14 mouse cellular contexts compared by ENCODE assay signal in genomic region chr8:70583476-70584387, GRCm38 (mm10). TPM values are rescaled to one million over a fixed set of nuclear protein-coding genes. Genes with fewer than 3 reads are reported as not detected.
DNase-seq lines count a peak whose midpoint lies in the region; ATAC-seq and TF ChIP-seq lines count a peak whose summit lies in the region.
"Had no signal": no experiment of that assay in that cellular context is flagged by ENCODE, and none has a peak within 500 bp of the region (broad histone marks: within the 10 kb centered on the region; RNA-seq: fewer than 3 reads in every experiment).

No protein-coding gene starts in this region.

- H3K4me1 ChIP-seq in forebrain, embryonic 16.5 days (replicated peaks; ENCODE audit: control insufficient read depth, insufficient read depth, low read length), result no peaks in the 10 kb centered on the region
- no peaks in the 10 kb centered on the region for H3K4me1 ChIP-seq in forebrain, embryonic 14.5 days (ENCODE audit: control insufficient read depth, insufficient read depth, low read length)
- H3K4me1 ChIP-seq in hindbrain, embryonic 16.5 days (ENCODE audit: control insufficient read depth, insufficient read depth, low read depth, low read length), result no peaks in the 10 kb centered on the region
- no peaks in the 10 kb centered on the region for H3K4me1 ChIP-seq in hindbrain, embryonic 12.5 days
- no peaks in the 10 kb centered on the region for H3K4me1 ChIP-seq in ES-Bruce4 (ENCODE audit: control insufficient read depth, insufficient read depth, low read length)
- H3K4me1 ChIP-seq in cerebellum, adult 2 months (ENCODE audit: control insufficient read depth, insufficient read depth, low read length), result peaks cover 22% of the 10 kb centered on the region
- H3K4me1 ChIP-seq: embryonic facial prominence, embryonic 12.5 days had no signal

- H3K9ac ChIP-seq in forebrain, embryonic 16.5 days (replicated peaks; ENCODE audit: low read depth, low read length), result no peak overlapping the region
- no peak overlapping the region for H3K9ac ChIP-seq in forebrain, embryonic 14.5 days (ENCODE audit: low read length)
- no peak overlapping the region for H3K9ac ChIP-seq in hindbrain, embryonic 16.5 days (ENCODE audit: low read depth, low read length)
- no peak overlapping the region for H3K9ac ChIP-seq in hindbrain, embryonic 12.5 days
- no peak overlapping the region for H3K9ac ChIP-seq in ES-Bruce4 (ENCODE audit: low read depth, poor library complexity, severe bottlenecking)
- H3K9ac ChIP-seq: embryonic facial prominence, embryonic 12.5 days; liver, embryonic 14.5 days had no signal

- no peaks in the 10 kb centered on the region for H3K27me3 ChIP-seq in forebrain, embryonic 16.5 days (replicated peaks; ENCODE audit: control insufficient read depth, insufficient read depth, low read length)
- no peaks in the 10 kb centered on the region for H3K27me3 ChIP-seq in forebrain, embryonic 14.5 days (replicated peaks; ENCODE audit: control insufficient read depth, insufficient read depth, low read length)
- H3K27me3 ChIP-seq in hindbrain, embryonic 16.5 days (replicated peaks; ENCODE audit: control insufficient read depth, insufficient read depth, low read length), result no peaks in the 10 kb centered on the region
- no peaks in the 10 kb centered on the region for H3K27me3 ChIP-seq in hindbrain, embryonic 12.5 days
- H3K27me3 ChIP-seq in ES-Bruce4 (ENCODE audit: control insufficient read depth, insufficient read depth, low read length, poor library complexity, severe bottlenecking), result no peaks in the 10 kb centered on the region
- no peaks in the 10 kb centered on the region for H3K27me3 ChIP-seq in cerebellum, adult 2 months (ENCODE audit: control insufficient read depth, insufficient read depth, low read length)
- H3K27me3 ChIP-seq: embryonic facial prominence, embryonic 12.5 days had no signal

- H3K9me3 ChIP-seq in forebrain, embryonic 16.5 days (ENCODE audit: control insufficient read depth, low read length), result no peaks in the 10 kb centered on the region
- H3K9me3 ChIP-seq in forebrain, embryonic 14.5 days (replicated peaks; ENCODE audit: control insufficient read depth, low read length), result no peaks in the 10 kb centered on the region
- H3K9me3 ChIP-seq in hindbrain, embryonic 16.5 days (ENCODE audit: control insufficient read depth, low read length), result no peaks in the 10 kb centered on the region
- H3K9me3 ChIP-seq in hindbrain, embryonic 12.5 days (replicated peaks), result no peaks in the 10 kb centered on the region
- no peaks in the 10 kb centered on the region for H3K9me3 ChIP-seq in ES-Bruce4 (replicated peaks; ENCODE audit: control insufficient read depth, insufficient read depth, low read length, poor library complexity, severe bottlenecking)
- H3K9me3 ChIP-seq: embryonic facial prominence, embryonic 12.5 days had no signal

- H3K36me3 ChIP-seq in forebrain, embryonic 16.5 days (ENCODE audit: control insufficient read depth, insufficient read depth), result peaks cover 19% of the 10 kb centered on the region
- peaks cover 85% of the 10 kb centered on the region for H3K36me3 ChIP-seq in forebrain, embryonic 14.5 days (ENCODE audit: control insufficient read depth, insufficient read depth, low read length)
- H3K36me3 ChIP-seq in hindbrain, embryonic 16.5 days (ENCODE audit: control insufficient read depth, insufficient read depth, low read length), result peaks cover 38% of the 10 kb centered on the region
- H3K36me3 ChIP-seq in hindbrain, embryonic 12.5 days, result peaks cover 89% of the 10 kb centered on the region
- H3K36me3 ChIP-seq in ES-Bruce4 (ENCODE audit: control insufficient read depth, insufficient read depth, low read length, poor library complexity, severe bottlenecking), result peaks cover 18% of the 10 kb centered on the region

- H3K4me3 ChIP-seq in forebrain, embryonic 16.5 days (replicated peaks; ENCODE audit: low read length), result no peak overlapping the region
- no peak overlapping the region for H3K4me3 ChIP-seq in forebrain, embryonic 14.5 days (ENCODE audit: low read depth, low read length)
- no peak overlapping the region for H3K4me3 ChIP-seq in hindbrain, embryonic 16.5 days (ENCODE audit: low read length)
- H3K4me3 ChIP-seq in hindbrain, embryonic 12.5 days, result no peak overlapping the region
- H3K4me3 ChIP-seq in ES-Bruce4 (ENCODE audit: low read depth, low read length), result no peak overlapping the region
- no peak overlapping the region for H3K4me3 ChIP-seq in cerebellum, adult 2 months (replicated peaks; ENCODE audit: insufficient read depth, low read depth, low read length)
- H3K4me3 ChIP-seq: embryonic facial prominence, embryonic 12.5 days had no signal

- H3K27ac ChIP-seq in forebrain, embryonic 16.5 days (ENCODE audit: low read length), result no peak overlapping the region
- no peak overlapping the region for H3K27ac ChIP-seq in forebrain, embryonic 14.5 days (ENCODE audit: low read depth, low read length)
- no peak overlapping the region; the same call in 1 of the 2 replicates for H3K27ac ChIP-seq in hindbrain, embryonic 16.5 days (ENCODE audit: low read depth, low read length)
- H3K27ac ChIP-seq in hindbrain, embryonic 12.5 days, result no peak overlapping the region
- H3K27ac ChIP-seq in ES-Bruce4 (ENCODE audit: insufficient read depth, low read length), result peak overlapping the region; percentile 16; the same call in 1 of the 2 replicates
- peak overlapping the region; percentile 57 for H3K27ac ChIP-seq in cerebellum, adult 2 months (ENCODE audit: insufficient read depth, low read length)
- H3K27ac ChIP-seq: embryonic facial prominence, embryonic 12.5 days; liver, embryonic 14.5 days had no signal

- DNase-seq in forebrain, embryonic 14.5 days (ENCODE audit: low spot score), result no peak
- peak; percentile 80 to 86 for DNase-seq in cerebellum, adult 2 months
- DNase-seq in urinary bladder, postnatal 10 days (ENCODE audit: low spot score), result no peak
- DNase-seq: right cerebral cortex, adult 18-20 months; thymus, postnatal 36 days had no signal

- WGBS in forebrain, embryonic 16.5 days, result 83% methylated on average over 18 of the region's 18 CpGs
- whole genome bisulfite sequencing in forebrain, embryonic 14.5 days, result 86% methylated on average over 18 of the region's 18 CpGs
- 84% methylated on average over 18 of the region's 18 CpGs for WGBS in hindbrain, embryonic 16.5 days
- WGBS in hindbrain, embryonic 12.5 days, result 92% methylated on average over 18 of the region's 18 CpGs
- WGBS in cerebellum, adult 2 months, result 10% methylated on average over 18 of the region's 18 CpGs

- no peak for TF ChIP-seq CTCF in ES-Bruce4 (IDR thresholded peaks at IDR 0.05; ENCODE audit: low read depth, low read length)
- TF ChIP-seq CTCF in cerebellum, adult 2 months (IDR thresholded peaks at IDR 0.05; ENCODE audit: borderline replicate concordance, insufficient read depth, low read depth, low read length), result no peak

- no peak overlapping the region for H3K4me2 ChIP-seq in forebrain, embryonic 16.5 days (ENCODE audit: low read length)
- H3K4me2 ChIP-seq in forebrain, embryonic 14.5 days (ENCODE audit: low read length), result no peak overlapping the region
- no peak overlapping the region for H3K4me2 ChIP-seq in hindbrain, embryonic 16.5 days (ENCODE audit: low read length)
- no peak overlapping the region for H3K4me2 ChIP-seq in hindbrain, embryonic 12.5 days (replicated peaks)
- H3K4me2 ChIP-seq: embryonic facial prominence, embryonic 12.5 days had no signal

- TF ChIP-seq EP300 in ES-Bruce4 (IDR thresholded peaks at IDR 0.05; ENCODE audit: insufficient read depth, low read depth, low read length), result no peak

- peak; percentile 42; the same call in 1 of the 2 replicates for ATAC-seq in forebrain, embryonic 16.5 days
- no peak for ATAC-seq in forebrain, embryonic 14.5 days
- ATAC-seq in hindbrain, embryonic 16.5 days, result peak; percentile 35
- no peak for ATAC-seq in hindbrain, embryonic 12.5 days (ENCODE audit: low FRiP score)
- ATAC-seq in megakaryocyte, adult 5-6 weeks (ENCODE audit: poor library complexity, severe bottlenecking), result no peak

- TF ChIP-seq POLR2A in ES-Bruce4 (IDR thresholded peaks at IDR 0.05; ENCODE audit: insufficient read depth, low read length), result no peak
- no peak for TF ChIP-seq POLR2A in cerebellum, adult 2 months (IDR thresholded peaks at IDR 0.05; ENCODE audit: borderline replicate concordance, insufficient read depth, low read length)

RNA-seq across cellular contexts. Expression of gene Isyna1, which starts 10.4 kb away (rescaled TPM):
- polyA plus RNA-seq in forebrain, embryonic 16.5 days (2015; fragmentation: Nextera tagmentation; extraction: Ambion mirVana), result 116 and 141 TPM in 2 replicates
- polyA plus RNA-seq in forebrain, embryonic 14.5 days (2014; fragmentation: Nextera tagmentation; extraction: Ambion mirVana), result 59.0 and 75.1 TPM in 2 replicates
- polyA plus RNA-seq in hindbrain, embryonic 16.5 days (2015; fragmentation: Nextera tagmentation; extraction: Ambion mirVana), result 150 and 164 TPM in 2 replicates
- polyA plus RNA-seq in hindbrain, embryonic 12.5 days (2016; fragmentation: Nextera tagmentation; extraction: Ambion mirVana), result 128 and 138 TPM in 2 replicates
- 61.5 and 72.3 TPM in 2 replicates for polyA plus RNA-seq in ES-Bruce4 (2011; ENCODE audit: insufficient read depth, insufficient read length, low read depth, missing spikeins)
- 55.3 and 61.4 TPM in 2 replicates for polyA plus RNA-seq in cerebellum, adult 2 months (2012; rRNA removed)
- 11.8 and 11.9 TPM in 2 replicates for total RNA-seq in megakaryocyte, adult 5-6 weeks (2015)
- total RNA-seq in megakaryocyte, adult 5-6 weeks (2017), result 13.9 and 15.7 TPM in 2 replicates

RNA-seq across cellular contexts. Expression of gene Ssbp4, which starts 24.9 kb away (rescaled TPM):
- 100 and 121 TPM in 2 replicates for polyA plus RNA-seq in forebrain, embryonic 16.5 days (2015; fragmentation: Nextera tagmentation; extraction: Ambion mirVana)
- polyA plus RNA-seq in forebrain, embryonic 14.5 days (2014; fragmentation: Nextera tagmentation; extraction: Ambion mirVana), result 135 and 147 TPM in 2 replicates
- 148 and 157 TPM in 2 replicates for polyA plus RNA-seq in hindbrain, embryonic 16.5 days (2015; fragmentation: Nextera tagmentation; extraction: Ambion mirVana)
- polyA plus RNA-seq in hindbrain, embryonic 12.5 days (2016; fragmentation: Nextera tagmentation; extraction: Ambion mirVana), result 141 and 143 TPM in 2 replicates
- polyA plus RNA-seq in ES-Bruce4 (2011; ENCODE audit: insufficient read depth, insufficient read length, low read depth, missing spikeins), result 49.9 and 50.2 TPM in 2 replicates
- 172 and 181 TPM in 2 replicates for polyA plus RNA-seq in cerebellum, adult 2 months (2012; rRNA removed)
- total RNA-seq in megakaryocyte, adult 5-6 weeks (2015), result 35.7 and 38.2 TPM in 2 replicates
- total RNA-seq in megakaryocyte, adult 5-6 weeks (2017), result 61.3 and 76.1 TPM in 2 replicates

RNA-seq across cellular contexts. Expression of gene Lrrc25, which starts 32.2 kb away (rescaled TPM):
- polyA plus RNA-seq in forebrain, embryonic 16.5 days (2015; fragmentation: Nextera tagmentation; extraction: Ambion mirVana), result 0.61 and 1.1 TPM in 2 replicates
- 0.89 and 1.9 TPM in 2 replicates for polyA plus RNA-seq in forebrain, embryonic 14.5 days (2014; fragmentation: Nextera tagmentation; extraction: Ambion mirVana)
- 1.1 and 1.6 TPM in 2 replicates for polyA plus RNA-seq in hindbrain, embryonic 16.5 days (2015; fragmentation: Nextera tagmentation; extraction: Ambion mirVana)
- polyA plus RNA-seq in hindbrain, embryonic 12.5 days (2016; fragmentation: Nextera tagmentation; extraction: Ambion mirVana), result 0.79 and 1.1 TPM in 2 replicates
- not detected in 2 replicates for polyA plus RNA-seq in ES-Bruce4 (2011; ENCODE audit: insufficient read depth, insufficient read length, low read depth, missing spikeins)
- 0.30 and 0.33 TPM in 2 replicates for polyA plus RNA-seq in cerebellum, adult 2 months (2012; rRNA removed)
- 62.2 and 64.6 TPM in 2 replicates for total RNA-seq in megakaryocyte, adult 5-6 weeks (2015)
- total RNA-seq in megakaryocyte, adult 5-6 weeks (2017), result 29.3 and 33.8 TPM in 2 replicates
- polyA plus RNA-seq: C2C12 had no signal

RNA-seq across cellular contexts. Expression of gene Ell, which starts 44.5 kb away (rescaled TPM):
- polyA plus RNA-seq in forebrain, embryonic 16.5 days (2015; fragmentation: Nextera tagmentation; extraction: Ambion mirVana), result 17.1 and 18.9 TPM in 2 replicates
- polyA plus RNA-seq in forebrain, embryonic 14.5 days (2014; fragmentation: Nextera tagmentation; extraction: Ambion mirVana), result 15.1 TPM in 2 replicates
- 14.9 and 19.2 TPM in 2 replicates for polyA plus RNA-seq in hindbrain, embryonic 16.5 days (2015; fragmentation: Nextera tagmentation; extraction: Ambion mirVana)
- polyA plus RNA-seq in hindbrain, embryonic 12.5 days (2016; fragmentation: Nextera tagmentation; extraction: Ambion mirVana), result 19.0 and 19.4 TPM in 2 replicates
- 12.4 and 13.2 TPM in 2 replicates for polyA plus RNA-seq in ES-Bruce4 (2011; ENCODE audit: insufficient read depth, insufficient read length, low read depth, missing spikeins)
- polyA plus RNA-seq in cerebellum, adult 2 months (2012; rRNA removed), result 27.9 and 29.1 TPM in 2 replicates
- total RNA-seq in megakaryocyte, adult 5-6 weeks (2015), result 9.3 and 12.5 TPM in 2 replicates
- total RNA-seq in megakaryocyte, adult 5-6 weeks (2017), result 11.1 and 11.9 TPM in 2 replicates

RNA-seq across cellular contexts. Expression of gene Gdf15, which starts 48.5 kb away (rescaled TPM):
- polyA plus RNA-seq in forebrain, embryonic 16.5 days (2015; fragmentation: Nextera tagmentation; extraction: Ambion mirVana), result 0.20 TPM in 1 of 2 replicates, not detected in the other
- polyA plus RNA-seq in forebrain, embryonic 14.5 days (2014; fragmentation: Nextera tagmentation; extraction: Ambion mirVana), result 0.16 and 0.20 TPM in 2 replicates
- 0.11 and 0.48 TPM in 2 replicates for polyA plus RNA-seq in hindbrain, embryonic 16.5 days (2015; fragmentation: Nextera tagmentation; extraction: Ambion mirVana)
- polyA plus RNA-seq in hindbrain, embryonic 12.5 days (2016; fragmentation: Nextera tagmentation; extraction: Ambion mirVana), result 0.15 and 0.17 TPM in 2 replicates
- 1.9 and 2.1 TPM in 2 replicates for polyA plus RNA-seq in ES-Bruce4 (2011; ENCODE audit: insufficient read depth, insufficient read length, low read depth, missing spikeins)
- 0.28 and 0.51 TPM in 2 replicates for polyA plus RNA-seq in cerebellum, adult 2 months (2012; rRNA removed)
- total RNA-seq in megakaryocyte, adult 5-6 weeks (2015), result not detected in 2 replicates
- total RNA-seq in megakaryocyte, adult 5-6 weeks (2017), result not detected in 2 replicates
- total RNA-seq: layer of hippocampus, adult 18-20 months had no signal
- polyA plus RNA-seq: embryonic facial prominence, embryonic 12.5 days had no signal

Comparison
In these comparisons a context has a peak if more than half of its experiments do, and no peak if none do; other contexts are left out.
1. ATAC-seq: peak in forebrain, embryonic 16.5 days (single experiment) and hindbrain, embryonic 16.5 days (single experiment); none in forebrain, embryonic 14.5 days (single experiment), hindbrain, embryonic 12.5 days (single experiment) and megakaryocyte, adult 5-6 weeks (single experiment).
2. H3K27ac ChIP-seq: peak in ES-Bruce4 (single experiment) and cerebellum, adult 2 months (single experiment); none in forebrain, embryonic 16.5 days (single experiment), forebrain, embryonic 14.5 days (single experiment), hindbrain, embryonic 16.5 days (single experiment) and hindbrain, embryonic 12.5 days (single experiment).
3. DNase-seq: peak in cerebellum, adult 2 months (2 of 2); none in forebrain, embryonic 14.5 days (single experiment) and urinary bladder, postnatal 10 days (single experiment).